Mouse (Mus musculus): ENCODE results near the gene Ube2m.
A peak's percentile ranks its signal among the peaks of the same experiment; 100 is the strongest.

Gene Ube2m

GRCm38 (mm10) chr7:13033451-13034147 is 4.5 kb downstream of the Ube2m start:
- no peak for DNase-seq

DNA sequence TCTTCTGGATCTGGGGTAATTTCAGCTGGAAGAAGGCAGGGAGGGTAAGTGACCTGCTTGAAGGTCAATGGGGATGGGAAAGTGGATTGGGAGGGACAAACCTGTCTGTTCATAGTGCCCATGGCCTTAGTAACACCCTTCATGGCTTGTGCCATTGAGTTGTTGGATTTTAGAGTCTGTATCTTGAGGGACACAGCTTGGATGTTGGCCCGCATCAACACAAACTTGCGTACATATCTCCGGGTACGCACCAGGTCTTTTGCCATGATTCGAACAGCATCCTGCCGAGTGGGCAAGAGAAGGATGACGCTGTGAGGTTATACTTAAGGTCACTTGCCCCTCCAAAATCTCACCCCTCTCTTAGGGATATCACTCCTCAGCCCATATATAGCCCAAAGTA is 5.5 kb downstream of the Ube2m start:
- no peak for DNase-seq

GRCm38 (mm10) chr7:13031983-13032382 is 6.1 kb downstream of the Ube2m start:
- no peak for DNase-seq

GRCm38 (mm10) chr7:13031069-13031468 is 7.0 kb downstream of the Ube2m start:
- peak; percentile 49 for DNase-seq

GRCm38 (mm10) chr7:13028986-13029385 is 9.1 kb downstream of the Ube2m start:
- DNase-seq: no peak

GRCm38 (mm10) chr7:13025511-13026112 is 12.5 kb downstream of the Ube2m start:
- no peak for DNase-seq

- peak; percentile 89 for DNase-seq
Measured at GRCm38 (mm10) chr7:13024805-13025204, 13.3 kb downstream of the Ube2m start.

DNA sequence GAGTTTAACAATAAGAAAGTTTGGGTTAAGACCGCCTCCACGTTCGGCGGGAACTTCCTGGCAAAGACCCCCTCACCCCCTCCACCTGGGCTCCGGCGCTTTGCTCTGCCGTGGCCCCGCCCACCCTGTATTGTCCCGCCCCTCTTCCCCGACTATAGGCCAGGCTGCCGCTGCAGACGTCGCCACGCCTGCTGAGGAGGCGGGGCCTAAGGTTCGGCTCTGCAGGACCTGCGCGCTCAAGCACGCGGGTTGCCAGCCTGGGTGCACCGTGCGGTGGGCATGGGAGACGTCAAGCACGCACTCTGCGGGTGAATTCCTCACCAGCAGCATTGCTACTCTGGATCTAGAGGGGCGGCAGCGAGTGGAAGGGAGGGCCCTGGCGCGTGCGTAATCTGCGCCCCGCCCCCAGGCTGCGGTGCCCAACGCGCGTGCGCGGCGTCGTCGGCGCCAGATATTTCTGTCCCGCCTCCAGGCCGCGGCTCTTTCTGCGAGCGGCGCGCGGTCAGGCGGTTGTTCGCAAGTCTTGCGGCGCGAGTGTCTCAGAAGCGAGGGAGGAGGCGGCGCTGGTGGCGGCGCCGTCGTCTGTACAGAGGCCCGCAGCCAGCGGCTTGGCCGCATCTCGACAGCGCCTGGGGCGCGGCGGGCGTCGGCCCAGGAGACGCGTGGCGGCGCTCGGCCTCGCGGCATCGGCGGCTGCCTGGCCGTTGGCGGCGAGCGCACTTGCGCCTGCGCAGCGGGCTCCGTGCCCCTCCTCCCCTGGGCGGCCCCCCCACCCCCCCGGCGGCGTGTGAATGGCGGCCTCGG is 13.9 kb downstream of the Ube2m start:
- peak; percentile 96 for DNase-seq

GRCm38 (mm10) chr7:13022773-13023535 is 15.1 kb downstream of the Ube2m start:
- DNase-seq: peak; percentile 87

DNA sequence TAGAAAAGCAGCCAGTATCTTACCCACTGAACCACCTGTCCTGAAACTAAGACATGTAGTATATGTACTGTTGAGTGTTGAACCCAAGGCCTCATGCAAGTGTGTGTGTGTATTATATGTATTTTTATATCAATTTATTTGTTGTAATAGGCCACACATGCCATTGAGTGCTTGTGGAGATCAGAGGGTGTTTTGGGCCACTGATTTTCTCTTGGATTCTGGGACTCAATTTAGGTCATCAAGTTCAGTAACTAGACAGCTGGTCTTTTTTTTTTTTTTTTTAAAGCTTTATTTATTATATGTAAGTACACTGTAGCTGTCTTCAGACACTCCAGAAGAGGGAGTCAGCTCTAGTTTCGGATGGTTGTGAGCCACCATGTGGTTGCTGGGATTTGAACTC is 22.9 kb downstream of the Ube2m start:
- no peak for DNase-seq

- DNase-seq: no peak
Measured at GRCm38 (mm10) chr7:13014275-13014839, 23.7 kb downstream of the Ube2m start.

DNA sequence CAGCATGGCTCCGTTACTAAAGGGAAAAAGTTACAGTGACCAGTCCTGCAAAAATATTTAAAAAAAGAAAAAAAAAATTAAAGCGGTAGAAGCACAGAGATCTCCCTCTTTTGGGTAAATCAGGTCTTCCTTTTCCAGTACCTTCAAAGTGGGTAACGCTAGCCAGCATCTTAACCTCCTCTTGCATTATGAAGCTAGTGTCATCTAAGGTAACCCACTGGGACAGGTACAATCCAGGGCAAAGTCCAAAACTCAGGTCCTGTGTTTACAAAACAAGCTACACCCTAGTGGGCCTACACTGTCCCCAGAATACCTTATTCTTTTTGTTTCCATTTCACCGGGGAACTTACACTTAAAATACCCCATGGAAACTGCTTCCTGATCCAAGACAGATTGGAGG is 24.4 kb downstream of the Ube2m start:
- DNase-seq: no peak

DNA sequence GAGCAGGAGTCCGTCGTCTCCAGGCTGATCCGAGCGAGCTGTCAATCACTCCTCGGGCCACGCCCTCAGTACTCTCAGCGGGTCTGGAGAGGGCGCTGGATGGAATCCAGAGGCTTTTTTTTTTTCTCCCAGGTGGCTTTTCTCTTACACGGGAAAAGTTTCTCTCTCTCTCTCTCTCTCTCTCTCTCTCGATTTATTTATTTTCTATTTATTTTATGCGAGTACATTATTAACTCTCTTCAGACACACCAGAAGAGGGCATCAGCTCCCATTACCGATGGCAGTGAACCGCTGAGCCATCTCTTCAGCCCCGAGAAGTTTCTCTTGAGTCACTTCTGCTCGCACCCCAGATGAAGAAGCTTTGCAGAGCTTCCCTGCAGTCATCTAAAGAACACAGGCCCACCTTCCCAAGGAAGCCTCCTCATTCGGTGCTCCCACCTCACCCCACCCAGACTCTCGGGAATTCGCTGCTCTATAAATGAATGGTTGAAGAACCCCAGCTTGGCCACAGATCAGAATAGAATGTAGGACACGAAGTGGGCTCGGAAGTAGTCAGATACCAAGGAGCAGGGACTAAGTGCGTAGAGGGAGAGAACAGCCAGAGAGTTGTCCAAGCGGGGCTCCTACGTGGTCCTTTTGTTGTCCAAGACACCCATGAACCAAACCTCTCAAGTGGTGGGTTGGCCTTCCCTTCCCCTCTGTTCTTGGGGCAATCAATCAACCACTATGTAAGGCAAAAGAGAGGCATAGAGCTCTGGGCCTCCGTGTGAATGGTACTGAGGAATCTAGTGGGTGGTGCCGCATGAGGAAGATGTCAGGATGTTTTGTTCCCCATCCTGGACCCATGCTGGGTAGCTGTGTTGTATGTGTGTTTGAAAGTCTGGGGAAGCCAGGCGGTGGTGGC is 27.8 kb downstream of the Ube2m start, which contains the start of gene Zbtb45:
TSS of gene Zbtb45 (minus strand) at position 30 of the 904 bp plus-strand sequence.
- DNase-seq: peak; percentile 14

DNA sequence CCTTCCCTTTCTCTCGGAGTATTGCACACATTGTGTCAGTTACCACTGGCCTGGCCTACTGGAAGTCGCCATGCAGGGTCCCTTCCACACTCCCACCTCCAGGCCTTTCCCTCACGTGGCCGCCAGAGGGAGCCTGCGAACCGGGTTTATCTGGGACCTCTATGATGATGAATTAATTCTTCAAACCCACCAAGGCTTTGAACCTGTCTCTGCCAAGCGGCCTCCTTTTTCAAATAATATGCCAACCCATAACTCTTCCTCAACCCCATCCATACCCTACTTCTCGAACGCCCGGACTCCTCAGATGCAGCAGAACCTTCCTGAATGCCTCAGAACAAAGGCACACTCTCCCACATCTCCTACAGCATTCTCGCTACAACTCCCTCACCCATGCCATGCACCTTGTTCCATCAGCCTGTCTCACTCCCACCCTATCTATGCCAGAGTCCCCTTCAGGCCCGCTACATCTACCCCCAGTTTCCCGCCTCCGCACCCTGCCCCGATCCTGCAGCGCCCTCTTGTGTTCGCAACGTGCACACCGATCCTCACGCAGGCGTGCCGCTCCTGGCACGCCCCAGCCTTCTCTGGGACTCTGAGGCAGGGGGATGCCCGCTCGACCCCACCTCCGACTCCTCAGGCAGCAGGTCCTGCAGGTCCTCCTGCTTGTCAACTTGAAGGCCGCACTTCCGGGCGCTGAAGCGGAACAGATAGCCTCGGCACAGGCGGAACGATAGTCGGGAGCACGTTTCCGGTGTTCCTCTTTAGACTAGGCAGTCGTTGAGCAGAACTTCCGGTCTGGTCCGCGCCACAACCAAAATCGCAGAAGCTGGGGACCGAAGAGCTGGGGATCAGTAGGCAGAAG is 28.7 kb downstream of the Ube2m start:
- peak; percentile 95 for DNase-seq

GRCm38 (mm10) chr7:13007341-13008092 is 30.6 kb downstream of the Ube2m start:
- peak; percentile 16 for DNase-seq

GRCm38 (mm10) chr7:13006531-13006930 is 31.5 kb downstream of the Ube2m start:
- peak; percentile 48 for DNase-seq

DNA sequence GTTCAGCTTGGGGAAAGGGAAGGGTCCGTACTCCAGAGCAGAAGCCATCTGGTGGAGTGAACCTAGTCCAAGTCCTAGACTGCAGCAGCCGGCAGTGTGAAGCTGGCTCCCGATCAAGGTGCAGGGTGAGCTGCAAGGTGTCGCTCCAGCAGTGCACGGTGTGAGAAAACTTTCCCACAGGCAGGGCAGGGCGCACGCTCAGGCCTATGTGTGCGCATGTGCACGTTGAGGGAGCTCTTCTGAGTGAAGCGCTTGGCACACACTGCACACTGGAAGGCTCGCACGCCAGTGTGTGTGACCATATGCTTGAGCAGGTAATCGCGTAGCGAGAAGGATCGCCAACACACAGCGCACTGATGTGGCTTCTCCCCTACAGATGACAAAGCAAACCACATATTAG is 32.1 kb downstream of the Ube2m start:
- no peak for DNase-seq

- DNase-seq: no peak
Measured at GRCm38 (mm10) chr7:13003380-13003779, 34.7 kb downstream of the Ube2m start.

DNA sequence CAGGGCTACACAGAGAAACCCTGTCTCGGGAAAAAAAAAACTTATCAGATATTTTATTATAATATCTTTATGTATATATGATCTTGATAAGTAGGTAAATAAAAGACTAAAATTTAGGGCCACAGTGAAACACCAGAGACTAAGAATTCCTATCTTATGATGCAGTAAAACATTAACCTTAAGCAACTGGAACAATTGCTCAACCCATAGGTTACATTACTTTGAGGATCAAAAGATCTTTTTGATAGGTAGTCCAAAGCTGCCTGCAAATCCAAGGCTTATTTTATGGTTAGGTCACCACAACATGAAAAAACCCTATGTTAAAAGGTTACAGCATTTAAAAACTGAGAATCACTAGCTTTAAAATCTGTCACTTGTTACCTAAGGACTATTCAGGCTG is 36.5 kb downstream of the Ube2m start:
- DNase-seq: no peak

DNA sequence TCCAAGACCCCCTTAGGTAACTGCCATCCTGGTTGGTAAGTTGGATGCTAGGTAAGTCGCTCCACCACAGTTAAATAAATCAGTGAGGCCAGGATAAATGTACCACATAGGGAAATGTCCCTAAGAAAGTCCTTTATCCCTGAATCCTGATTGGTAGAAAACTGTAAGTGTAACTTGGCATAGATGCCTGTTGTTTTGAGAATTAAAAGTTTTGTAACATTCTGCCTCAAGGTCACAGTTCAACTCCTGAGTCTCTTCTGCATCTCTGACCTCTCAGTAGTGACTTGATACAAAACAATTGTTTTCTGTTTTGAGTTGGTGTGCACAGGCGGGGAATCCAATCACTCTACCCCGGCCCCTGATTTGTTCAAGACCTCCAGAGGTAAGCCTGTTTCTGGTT is 39.2 kb downstream of the Ube2m start, which contains the start of gene Trim28:
TSS of gene Trim28 (plus strand) at position 264 of the 400 bp plus-strand sequence.
- DNase-seq: no peak
